Mouse (Mus musculus) cortical plate, adult 2 months (tissue): ENCODE data around the gene Dtnb.

Experiments
- CTCF ChIP-seq: fragments of 200-500 bp; IDR thresholded peaks from 2 replicates; pipeline ENCODE4 v1.5.1; 2011; ENCODE audit warnings: mild to moderate bottlenecking, control low read depth, low read length; ENCODE audit not compliant: insufficient read depth; ENCODE audit errors: extremely low read depth
- POLR2A ChIP-seq: fragments of 200-500 bp; IDR thresholded peaks from 2 replicates; pipeline ENCODE4 v1.6.1; 2011; ENCODE audit warnings: mild to moderate bottlenecking, low read length, control low read depth; ENCODE audit not compliant: insufficient read depth; ENCODE audit errors: extremely low read depth

DNA sequence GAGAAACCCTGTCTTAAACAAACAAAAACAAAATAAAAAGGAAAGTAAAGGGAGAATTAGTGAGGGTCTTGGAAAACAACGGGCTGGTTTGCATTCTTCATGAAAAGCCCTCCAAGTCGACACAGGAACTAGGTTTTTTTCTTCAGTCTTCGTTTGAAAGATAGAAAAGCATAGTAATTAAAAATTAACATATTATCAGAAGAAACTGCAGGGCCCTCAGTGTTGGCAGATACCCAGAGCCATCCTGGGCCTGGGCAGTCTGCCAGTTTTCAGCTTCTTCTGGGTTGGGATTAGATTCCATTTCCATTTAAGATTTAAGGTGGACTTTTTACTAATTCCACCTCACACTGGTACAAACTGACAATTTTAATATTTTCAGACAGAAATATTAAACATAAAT, 151.6 kb downstream of the Dtnb start:
- no peak for TF ChIP-seq CTCF
- TF ChIP-seq POLR2A = no peak
